Comparison of ENCODE assay signal across 8 mouse cellular contexts in the genomic region with DNA sequence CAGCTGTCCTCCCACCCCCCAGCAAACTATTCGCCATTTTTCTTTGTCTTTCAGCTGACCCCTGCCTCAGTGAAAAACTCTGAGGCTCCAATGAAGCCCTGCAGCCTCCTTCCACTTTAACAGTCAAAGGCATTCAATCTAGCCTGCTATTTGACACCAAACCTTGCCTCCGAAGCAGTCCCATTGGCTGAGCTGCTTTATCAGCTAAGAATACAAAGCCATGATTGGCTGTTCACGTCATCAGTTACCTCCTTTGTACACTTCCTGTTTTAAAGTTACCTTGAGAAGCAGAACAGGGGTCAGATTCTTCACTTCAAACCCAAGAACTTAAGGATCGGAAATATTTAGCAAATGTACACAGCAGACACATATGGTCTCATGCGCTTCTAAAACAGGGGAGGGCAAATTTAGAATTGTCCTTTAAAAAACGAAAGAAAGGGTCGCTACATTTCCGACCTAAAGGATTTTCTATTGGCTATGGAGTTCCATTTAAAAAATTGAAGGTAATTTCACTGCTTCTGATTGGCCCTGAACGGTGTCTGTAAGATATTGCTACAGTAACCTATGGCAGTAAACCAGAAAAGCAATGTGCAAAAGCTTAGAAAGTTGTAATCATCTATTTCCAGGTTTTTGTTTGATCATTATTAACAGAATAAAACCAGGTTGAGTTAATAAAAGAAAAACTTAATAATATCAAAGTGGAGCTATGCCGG. TPM values are rescaled to one million over a fixed set of nuclear protein-coding genes. Genes with fewer than 3 reads are reported as not detected.
A peak's percentile ranks its signal among the peaks of the same experiment; 100 is the strongest.
DNase-seq lines count a peak whose midpoint lies in the region; ATAC-seq lines count a peak whose summit lies in the region.

No protein-coding gene starts in this region.

- H3K4me2 ChIP-seq in hindbrain, embryonic 16.5 days (ENCODE audit: low read length) = peak overlapping the region; percentile 82

- H3K9me3 ChIP-seq in hindbrain, embryonic 16.5 days (ENCODE audit: control insufficient read depth, low read length) = no peaks in the 10 kb centered on the region

- H3K27me3 ChIP-seq in hindbrain, embryonic 16.5 days (replicated peaks; ENCODE audit: control insufficient read depth, insufficient read depth, low read length) = no peaks in the 10 kb centered on the region

- peak; percentile 56 for DNase-seq in WW6 (ENCODE audit: low read depth, low spot score)
- DNase-seq in gastrocnemius, adult 18-20 months (ENCODE audit: low spot score) = peak; percentile 88
- peak; percentile 91 for DNase-seq in left cerebral cortex, adult 11 months (ENCODE audit: low spot score)
- peak; percentile 96 for DNase-seq in lung, postnatal 36 days
- peak; percentile 91 for DNase-seq in retina, embryonic 14.5 days (ENCODE audit: low spot score)
- DNase-seq in thymus, postnatal 36 days = peak; percentile 51 to 73

- peak overlapping the region; percentile 68 for H3K9ac ChIP-seq in hindbrain, embryonic 16.5 days (ENCODE audit: low read depth, low read length)

- 7% methylated on average over 10 of the region's 10 CpGs for WGBS in hindbrain, embryonic 16.5 days

- peak; percentile 99 for ATAC-seq in common myeloid progenitor, adult 5-6 weeks (replicated peaks; ENCODE audit: low read depth, poor library complexity, severe bottlenecking)
- peak; percentile 99 for ATAC-seq in hindbrain, embryonic 16.5 days

- peak overlapping the region; percentile 59 for H3K4me3 ChIP-seq in hindbrain, embryonic 16.5 days (ENCODE audit: low read length)

- peak overlapping the region; percentile 81 for H3K27ac ChIP-seq in hindbrain, embryonic 16.5 days (ENCODE audit: low read depth, low read length)

- peaks cover 27% of the 10 kb centered on the region for H3K4me1 ChIP-seq in hindbrain, embryonic 16.5 days (ENCODE audit: control insufficient read depth, insufficient read depth, low read depth, low read length)

- H3K36me3 ChIP-seq in hindbrain, embryonic 16.5 days (ENCODE audit: control insufficient read depth, insufficient read depth, low read length) = no peaks in the 10 kb centered on the region

RNA-seq across cellular contexts. Expression of a gene that starts 15.6 kb away (rescaled TPM):
- 51.2 and 73.2 TPM in 2 replicates for total RNA-seq in common myeloid progenitor, adult 5-6 weeks (2017)
- total RNA-seq in gastrocnemius, adult 18-20 months (2021) = 10 to 100 TPM; 35.5 to 38.0 TPM
- 75.8 and 86.0 TPM in 2 replicates for polyA plus RNA-seq in hindbrain, embryonic 16.5 days (2015; fragmentation: Nextera tagmentation; extraction: Ambion mirVana)

RNA-seq across cellular contexts. Expression of a gene that starts 38.8 kb away (rescaled TPM):
- 0.05 and 0.19 TPM in 2 replicates for total RNA-seq in common myeloid progenitor, adult 5-6 weeks (2017)
- under 1 TPM in 1 of 2 experiments, not detected in 1; 0.05 TPM for total RNA-seq in gastrocnemius, adult 18-20 months (2021)
- 24.0 and 28.6 TPM in 2 replicates for polyA plus RNA-seq in hindbrain, embryonic 16.5 days (2015; fragmentation: Nextera tagmentation; extraction: Ambion mirVana)

Comparison
In these comparisons a context has a peak if more than half of its experiments do, and no peak if none do; other contexts are left out.
1. Peak in every context shown above with its lines: DNase-seq, ATAC-seq, H3K4me3 ChIP-seq and H3K27ac ChIP-seq.